Mouse (Mus musculus): ENCODE data around the gene Gm49403.
A peak's percentile ranks its signal among the peaks of the same experiment; 100 is the strongest.

GRCm38 (mm10) chr19:8920073-8920736, 36.5 kb downstream of the Gm49403 start, which contains the start of gene B3gat3:
- TF ChIP-seq POLR2A (IDR thresholded peaks at IDR 0.05; ENCODE audit: low read depth, low read length) (peak; percentile 89), CTCF (conservative IDR thresholded peaks at IDR 0.05; ENCODE audit: insufficient read depth, insufficient read length, low read depth, low read length) (no peak)

All from kidney, adult 2 months (tissue).